Mouse (Mus musculus) layer of hippocampus, adult 9-10 months (tissue): ENCODE measurements at regions not wholly inside any gene's neighbourhood (a gene's known extent, or its start where the extent isn't known, plus 50 kb on each side); places are given as distances from the start of the nearest gene placed in this dataset.

Experiments used
- DNase-seq: peaks from one replicate; pipeline ENCODE4 v3.0.0; 2022; ENCODE audit warnings: low spot score

- DNase-seq = no peak
Observed at GRCm38 (mm10) chr9:117967080-117967479, 73.2 kb upstream of the Azi2 start.

- peak; percentile 12 for DNase-seq
Observed at GRCm38 (mm10) chr9:117966326-117966989, 73.8 kb upstream of the Azi2 start.

DNA sequence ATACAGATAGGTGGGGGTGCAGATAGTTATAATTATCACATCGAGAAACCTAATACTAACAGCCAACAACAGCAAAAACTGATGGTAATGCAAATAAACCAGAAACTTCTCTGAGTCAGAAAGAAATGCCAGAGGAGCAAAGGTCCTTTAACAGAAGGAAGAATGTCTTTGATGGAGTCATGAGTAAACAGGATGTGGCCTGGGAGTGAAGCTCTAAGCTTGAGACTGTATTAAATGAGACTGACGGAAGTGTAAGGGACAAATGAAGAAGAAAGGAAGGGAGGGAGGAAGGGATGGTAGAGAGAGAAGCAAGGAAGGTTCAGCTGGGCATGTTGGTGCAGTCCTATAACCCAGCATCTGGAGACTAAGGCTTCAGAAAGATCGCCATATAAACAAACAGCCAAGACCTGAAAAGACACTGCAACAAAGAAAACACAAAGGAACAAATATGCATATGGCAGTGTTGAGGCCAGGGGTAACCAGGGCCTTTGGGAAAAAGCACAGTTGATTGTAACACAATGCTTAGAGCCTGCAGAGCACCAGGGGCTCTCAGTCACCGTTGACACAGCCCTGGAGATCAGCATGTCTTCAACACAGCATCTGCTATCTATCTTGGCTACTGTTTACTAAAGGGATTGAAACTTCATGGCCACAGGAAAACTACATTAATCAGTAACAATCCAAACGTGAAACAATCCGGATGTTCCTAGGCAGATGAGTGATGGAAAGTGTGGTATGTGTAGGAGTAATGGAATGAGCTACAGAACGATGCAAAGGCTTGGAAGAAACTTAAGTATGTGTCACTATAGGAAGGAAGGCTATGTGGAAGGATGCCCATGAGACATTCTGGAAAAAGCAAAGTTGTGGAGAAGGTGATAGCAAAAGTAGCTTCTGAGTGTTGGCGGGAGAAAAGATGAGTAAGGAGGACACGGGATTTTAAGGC, 77.9 kb upstream of the Azi2 start:
- no peak for DNase-seq

DNA sequence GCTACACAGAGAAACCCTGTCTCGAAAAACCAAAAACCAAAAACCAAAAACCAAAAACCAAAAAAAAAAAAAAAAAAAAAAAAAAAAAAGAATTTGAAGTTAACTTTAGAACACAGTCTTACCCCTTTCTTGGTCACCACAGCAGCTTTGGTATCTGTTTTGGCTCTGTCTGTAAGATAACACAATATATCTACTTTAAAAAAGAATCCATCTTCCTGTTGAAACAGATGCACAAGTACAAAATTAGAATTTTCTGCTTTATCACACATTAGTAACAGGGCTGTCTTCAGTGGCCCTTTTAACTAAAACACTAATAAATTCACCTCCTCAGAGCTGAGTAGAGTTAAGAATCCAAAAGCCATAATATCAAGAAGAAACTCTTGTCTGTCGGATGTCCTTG, 80.5 kb upstream of the Azi2 start:
- no peak for DNase-seq

DNA sequence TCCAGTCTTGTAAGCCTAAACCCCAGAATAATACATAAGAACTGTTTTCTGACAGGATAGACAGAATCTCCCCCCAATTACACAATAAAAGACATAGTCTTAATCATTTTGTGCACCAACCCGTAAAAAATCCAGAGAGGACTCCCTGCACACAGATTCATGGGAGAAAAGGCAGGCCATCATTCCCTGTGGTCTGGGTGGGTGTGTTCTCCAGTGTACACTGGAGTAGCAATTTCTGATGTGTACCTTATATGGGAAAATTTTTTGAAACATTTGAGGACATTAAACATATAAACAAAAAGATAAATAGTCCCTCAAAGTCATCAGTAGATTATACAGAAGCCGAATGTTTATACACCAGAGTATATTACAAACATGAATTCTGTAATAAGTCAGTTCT, 83.1 kb upstream of the Azi2 start:
- no peak for DNase-seq

GRCm38 (mm10) chr9:117956691-117957090, 83.6 kb upstream of the Azi2 start:
- no peak for DNase-seq

DNA sequence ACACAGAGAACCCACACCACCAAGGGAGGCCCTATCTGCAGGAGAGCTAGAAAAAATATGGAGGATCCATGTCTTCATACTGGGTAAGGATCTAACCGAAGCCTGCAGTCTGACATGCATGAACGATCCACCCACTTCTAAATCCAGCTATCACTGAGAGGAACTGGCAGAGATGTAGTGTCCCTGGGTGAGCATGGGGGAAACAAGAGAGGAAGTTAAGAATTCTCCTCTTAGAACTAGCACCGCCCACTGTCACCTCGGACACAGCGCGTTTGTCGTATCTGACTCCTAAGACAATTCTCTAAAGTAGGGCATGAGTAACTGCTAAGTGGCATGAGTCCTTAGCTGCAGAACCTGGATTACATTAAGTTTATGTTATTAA, 112.8 kb upstream of the Azi2 start:
- no peak for DNase-seq

- DNase-seq = no peak
Observed at GRCm38 (mm10) chr9:117926700-117927465, 113.4 kb upstream of the Azi2 start.

- no peak for DNase-seq
Observed at GRCm38 (mm10) chr9:117922992-117923391, 117.3 kb upstream of the Azi2 start.

DNA sequence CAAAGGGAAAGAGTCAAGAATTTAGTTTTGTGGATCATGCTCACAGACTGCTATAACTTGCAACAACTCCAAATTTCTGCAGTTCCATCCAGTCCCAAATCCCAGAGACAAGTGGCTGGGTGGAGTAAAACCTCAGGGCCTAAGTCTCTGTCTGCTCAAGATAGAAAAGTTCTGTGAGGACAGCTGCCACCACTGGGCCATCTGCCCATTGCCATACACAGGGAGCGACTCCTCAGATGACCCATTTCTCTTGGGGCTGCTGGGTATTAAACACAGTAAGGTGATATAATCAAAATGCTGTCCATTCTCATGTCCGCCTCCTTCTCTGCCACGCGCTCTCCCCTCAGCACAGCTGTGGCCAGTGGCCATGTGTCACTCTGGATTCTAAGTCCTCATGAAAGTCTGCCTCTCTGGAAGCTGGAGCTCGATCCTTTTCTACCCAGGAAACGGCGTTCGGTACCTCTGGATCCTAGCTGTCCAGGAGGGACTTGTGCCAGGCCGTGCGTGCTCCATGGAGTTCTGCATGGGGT, 132.3 kb upstream of the Azi2 start:
- no peak for DNase-seq

DNA sequence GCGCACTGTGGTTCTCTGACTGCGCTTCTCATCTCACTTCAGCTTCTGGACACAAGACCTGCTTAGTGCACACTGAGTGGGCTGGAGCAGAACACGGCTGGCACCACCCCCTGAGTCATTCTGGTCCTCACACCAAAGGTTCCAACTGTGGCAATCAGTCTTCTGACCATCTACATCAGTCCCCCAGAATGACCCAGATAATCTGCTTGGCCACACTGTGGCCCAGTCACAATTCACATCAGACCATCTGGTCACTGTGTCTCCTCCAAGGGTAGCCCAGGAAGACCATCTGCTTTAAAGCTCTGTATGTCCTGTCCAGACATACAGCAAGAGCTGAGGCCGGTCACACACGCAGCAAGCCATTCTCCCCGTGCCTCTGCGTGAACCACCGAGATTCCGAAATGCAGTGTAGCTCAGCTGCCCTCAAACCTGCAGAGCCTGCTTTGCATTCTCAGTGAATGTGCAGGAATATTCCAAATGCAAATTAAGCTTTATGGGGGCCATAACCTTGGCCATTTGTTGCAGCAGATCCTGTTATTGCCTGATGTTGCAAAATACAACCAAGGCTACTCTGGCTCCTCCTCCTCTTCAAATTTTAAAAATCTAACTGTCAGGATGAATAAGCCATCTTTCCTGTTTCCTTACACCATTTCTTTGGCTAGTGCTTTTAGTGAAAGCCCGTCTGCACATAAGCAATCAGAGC, 135.1 kb upstream of the Azi2 start:
- DNase-seq = no peak

GRCm38 (mm10) chr9:117904621-117905020, 135.7 kb upstream of the Azi2 start:
- no peak for DNase-seq

DNA sequence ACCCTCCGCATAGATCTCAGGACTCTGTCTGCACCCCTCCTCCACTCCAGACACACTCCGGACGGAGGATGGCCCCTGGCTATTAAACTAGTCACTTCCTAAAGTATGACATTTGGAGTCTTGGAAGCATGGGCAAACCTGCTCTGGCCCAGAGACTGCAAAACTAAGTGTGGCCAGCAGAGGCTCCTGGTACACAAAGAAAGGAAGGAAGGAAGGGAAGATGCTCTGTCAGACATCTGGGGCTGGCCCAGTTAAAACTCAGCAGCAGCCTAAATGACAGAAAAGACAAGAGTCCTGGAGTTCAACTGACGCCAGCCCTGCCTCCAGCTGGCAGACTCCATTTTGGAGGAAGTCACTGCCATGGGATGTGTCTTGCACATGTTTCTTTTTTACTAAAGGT, 137.3 kb upstream of the Azi2 start:
- DNase-seq = no peak

- DNase-seq = no peak
Observed at GRCm38 (mm10) chr9:117902239-117902939, 137.9 kb upstream of the Azi2 start.

DNA sequence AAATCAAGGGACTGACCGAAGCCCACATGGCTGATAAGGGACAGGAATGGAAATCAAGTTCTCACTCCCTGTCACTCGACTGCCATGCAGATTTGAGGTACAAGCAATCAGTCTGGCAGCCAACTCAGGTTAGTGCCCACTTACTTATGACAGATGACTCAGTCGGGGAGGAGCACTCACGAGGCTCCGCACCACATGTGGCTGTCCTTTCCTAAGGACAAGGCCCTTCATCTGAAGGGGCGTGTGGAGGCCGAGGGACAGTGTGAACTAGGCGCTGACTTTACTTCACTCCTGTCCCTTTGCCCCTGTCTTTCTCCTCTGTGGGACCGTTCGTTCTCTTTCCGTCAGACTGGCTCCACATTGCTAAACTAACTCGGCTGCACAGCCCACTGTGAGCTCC, 139.7 kb upstream of the Azi2 start:
- DNase-seq = no peak

DNA sequence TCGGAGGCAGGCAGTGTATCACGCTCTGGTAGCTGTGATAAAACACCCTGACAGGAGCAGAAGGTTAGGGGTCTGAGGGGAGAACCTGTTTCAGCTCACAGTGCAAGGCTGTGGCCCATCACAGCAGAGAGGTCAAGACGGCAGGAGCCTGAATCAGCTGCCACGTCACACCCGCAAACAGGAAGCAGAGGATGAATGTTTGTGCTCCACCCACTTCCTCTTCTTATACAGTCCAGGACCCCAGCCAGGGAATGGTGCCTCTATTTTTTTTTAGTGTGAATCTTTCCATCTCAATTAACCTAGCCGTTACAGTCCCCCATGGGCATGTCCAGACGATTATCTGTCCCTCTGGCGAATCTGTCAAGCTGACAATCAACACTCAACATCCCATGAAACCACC, 143.8 kb upstream of the Azi2 start:
- DNase-seq = no peak

GRCm38 (mm10) chr9:117892601-117893000, 147.7 kb upstream of the Azi2 start:
- no peak for DNase-seq

DNA sequence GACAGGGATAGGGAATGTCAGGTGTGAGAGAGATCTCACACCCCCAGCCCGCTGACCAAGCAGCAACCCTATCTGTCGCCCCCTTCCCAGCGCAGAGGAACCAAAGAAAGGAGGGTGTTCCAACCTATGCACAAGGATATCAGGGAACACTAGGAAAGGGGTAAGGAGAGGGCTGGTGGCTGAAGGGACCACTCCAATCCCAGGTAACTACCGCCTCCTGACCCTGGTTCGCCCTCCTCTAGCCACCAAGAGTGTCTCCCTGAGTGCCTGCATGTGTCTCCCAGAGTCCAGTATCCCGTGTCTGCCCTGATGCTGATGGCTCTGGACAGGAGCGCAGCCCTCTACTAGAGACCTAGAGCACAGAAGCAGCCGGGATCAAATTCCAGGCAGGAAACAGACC, 167.1 kb upstream of the Azi2 start:
- DNase-seq = no peak

GRCm38 (mm10) chr9:117872387-117873081, 167.8 kb upstream of the Azi2 start:
- no peak for DNase-seq

GRCm38 (mm10) chr9:117872021-117872386, 168.3 kb upstream of the Azi2 start:
- no peak for DNase-seq

DNA sequence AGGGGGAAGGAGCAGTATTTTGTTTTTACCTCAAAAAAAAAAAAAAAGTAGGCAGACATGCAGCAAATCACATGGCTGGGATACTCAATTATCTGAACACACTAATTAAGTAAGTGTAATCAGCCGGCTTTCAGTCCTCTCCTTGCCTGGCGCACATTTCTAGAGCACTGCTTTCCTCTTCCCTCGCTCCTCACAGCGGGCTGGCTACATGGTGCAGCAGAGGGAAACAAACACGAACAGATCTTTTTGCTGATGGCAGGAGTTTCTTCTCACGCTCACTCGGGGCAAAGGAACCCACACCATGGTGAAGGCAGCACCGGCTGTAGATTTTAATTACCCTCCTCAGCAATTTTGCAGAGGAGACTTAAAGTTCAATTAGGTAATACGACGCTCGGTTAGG, 169.7 kb upstream of the Azi2 start:
- DNase-seq = no peak
